Mouse (Mus musculus) gastrocnemius, postnatal 14 days (tissue): ENCODE measurements around the gene Tead1. TPM values are rescaled to one million over a fixed set of nuclear protein-coding genes. Genes with fewer than 3 reads are reported as not detected.
"Not testable (repeated sequence)": the region's sequence is repeated elsewhere in the genome, so short reads cannot be mapped to it uniquely, and the experiment has no call there.

ENCODE experiments used
- DNase-seq: peaks from one replicate; pipeline ENCODE4 v3.0.0; 2021; ENCODE audit warnings: mixed read lengths
- intact Hi-C: fragments of 180-260 bp; cut with DNase I; formaldehyde crosslinking; loops from one replicate; pipeline ENCODE4 v1.15.1; 2025; ENCODE audit warnings: low total_unique reads
- total RNA-seq, 2 experiments: library from RNA; stranded (reverse); gene quantifications; 2 replicates each; pipeline ENCODE4 v1.2.3; 2021

Tead1 gene
- total RNA-seq, 2 experiments from 2014 or later = 106 to 120 TPM

GRCm38 (mm10) chr7:112872435-112873196 lies 193.5 kb downstream of the Tead1 start:
- DNase-seq = peak; percentile 30
- intact Hi-C loops = no loop called here

- intact Hi-C loops = no loop called here
- DNase-seq = no peak
Observed at GRCm38 (mm10) chr7:112876128-112876527, 197.0 kb downstream of the Tead1 start.

DNA sequence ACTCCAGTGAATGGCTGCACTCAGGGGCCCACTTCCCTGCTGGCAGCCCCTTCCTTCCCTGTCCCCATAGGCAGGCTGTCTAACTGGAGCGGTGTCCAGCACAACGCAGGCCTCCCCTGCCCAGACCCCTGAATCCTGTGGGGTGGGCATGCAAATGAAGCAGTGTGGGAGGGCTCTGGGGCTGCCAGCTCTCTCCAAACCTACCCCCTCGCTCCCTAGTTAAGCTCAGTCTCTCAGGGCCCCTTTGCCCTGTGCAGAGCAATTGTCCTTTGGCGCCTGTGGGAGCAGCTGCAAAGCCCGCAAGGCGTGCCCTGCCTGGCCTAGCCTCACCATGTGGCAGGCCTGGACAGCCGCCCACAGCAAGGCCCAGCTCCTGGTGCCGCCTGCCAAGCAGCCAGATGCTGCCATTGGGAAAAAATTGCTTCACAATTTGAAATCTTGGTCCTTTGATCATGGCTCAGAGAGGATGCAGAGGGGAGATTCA lies 204.7 kb downstream of the Tead1 start:
- intact Hi-C loops = no loop called here

DNA sequence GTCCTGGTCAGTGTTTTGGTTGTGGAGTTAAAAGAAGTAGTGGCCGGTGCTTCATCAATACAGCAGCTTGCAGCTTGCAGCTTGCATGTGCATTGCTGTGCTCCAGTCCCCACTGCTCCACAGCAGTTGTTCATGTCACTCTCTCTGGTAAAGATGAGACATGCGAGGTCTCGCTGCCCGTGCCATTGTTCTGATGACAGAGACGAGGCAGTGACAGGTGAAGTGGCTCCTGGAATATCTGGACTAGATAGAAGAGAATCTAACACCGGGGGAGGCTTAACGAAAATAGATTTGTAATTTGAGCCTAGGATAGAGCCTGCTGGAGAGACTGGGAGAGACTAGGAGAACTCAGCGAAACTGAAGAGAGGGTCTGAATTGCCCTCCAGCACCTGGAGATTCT lies 206.4 kb downstream of the Tead1 start:
- intact Hi-C loops = no loop called here
- peak; percentile 30 for DNase-seq

More for the DNA sequence above, 204.7 kb downstream of the Tead1 start:
- peak; percentile 83 for DNase-seq

DNA sequence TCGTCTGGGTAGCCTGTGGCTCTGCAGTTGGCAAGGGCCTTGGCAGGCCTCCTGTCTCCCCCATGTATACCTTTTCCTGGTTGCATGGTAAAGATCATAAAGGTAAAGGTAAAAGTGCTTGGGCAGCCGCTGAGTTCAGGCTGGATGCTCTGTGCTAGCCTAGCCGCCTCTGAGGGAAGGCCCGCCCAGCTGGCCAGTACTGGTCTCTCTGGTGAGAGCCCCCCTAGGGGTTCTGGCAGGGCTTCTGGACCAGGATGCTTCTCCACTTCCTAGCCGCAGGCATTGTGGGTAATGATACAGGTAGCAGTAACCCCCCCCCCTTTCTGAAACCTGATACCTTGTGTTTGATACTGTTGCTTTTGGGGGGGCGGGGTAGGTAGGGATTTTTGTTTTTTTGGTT lies 212.8 kb downstream of the Tead1 start:
- DNase-seq = no peak
- intact Hi-C loops = no loop called here

DNA sequence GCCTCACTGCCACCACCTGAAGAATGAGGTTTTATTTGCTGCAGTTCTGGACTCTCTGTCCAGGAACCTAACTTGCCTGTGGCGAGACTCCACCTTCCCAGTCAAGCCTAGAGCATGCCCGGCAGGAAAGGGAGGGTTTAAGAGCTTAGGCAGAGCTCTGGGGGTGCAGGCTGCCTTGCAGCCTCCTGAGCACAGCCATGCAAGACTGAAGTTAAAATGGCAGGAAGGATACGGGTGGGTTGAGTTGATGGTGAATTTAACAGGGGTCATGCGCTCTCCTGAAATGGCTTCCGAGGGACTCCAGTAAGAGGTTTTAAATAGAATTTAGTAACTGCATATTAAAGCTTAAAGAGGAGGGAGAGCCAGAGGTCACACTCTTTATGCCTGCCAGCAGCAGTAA lies 213.5 kb downstream of the Tead1 start:
- DNase-seq = no peak
- intact Hi-C loops = no loop called here

DNA sequence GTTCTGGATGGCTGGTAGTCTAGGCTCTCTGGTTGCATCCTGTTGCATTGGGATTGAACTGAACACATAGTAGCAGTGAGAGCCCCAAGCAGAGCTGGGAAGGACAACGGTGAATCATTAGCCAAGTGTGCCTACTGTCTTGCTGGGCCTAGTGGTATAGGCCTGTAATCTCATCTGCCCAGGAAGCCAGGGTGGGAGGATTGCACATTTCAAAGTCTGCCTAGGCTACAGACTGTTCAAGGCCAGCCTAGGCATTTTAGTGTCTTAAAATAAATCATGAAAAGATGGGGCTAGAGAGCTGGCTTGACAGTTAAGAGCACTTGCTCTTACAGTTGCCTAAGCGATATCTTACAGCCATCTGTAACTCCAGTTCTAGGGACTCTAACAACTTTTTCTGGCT lies 217.2 kb downstream of the Tead1 start:
- no peak for DNase-seq
- intact Hi-C loops = no loop called here

GRCm38 (mm10) chr7:112901710-112902109 lies 222.6 kb downstream of the Tead1 start:
- intact Hi-C loops = no loop called here
- DNase-seq = no peak

DNA sequence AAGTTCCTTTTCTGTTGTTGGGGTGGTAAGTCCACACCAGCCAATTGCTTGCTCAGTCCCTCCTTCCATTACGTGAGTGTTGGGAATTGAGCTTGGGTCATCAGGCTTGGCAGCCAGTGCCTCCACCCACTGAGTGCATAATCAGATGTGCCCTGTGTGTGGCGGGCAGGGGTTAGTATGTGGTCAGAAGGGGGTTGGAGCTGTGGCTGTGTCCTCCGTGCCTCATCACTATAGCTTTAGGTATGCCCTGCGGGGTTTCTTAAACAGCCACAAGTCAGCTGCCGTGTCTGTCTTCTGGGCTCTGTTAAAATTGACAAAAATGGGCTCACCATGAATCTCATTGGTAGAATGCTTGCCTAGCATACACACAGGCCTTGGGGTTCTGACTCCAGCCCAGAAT lies 227.7 kb downstream of the Tead1 start:
- no peak for DNase-seq
- intact Hi-C loops = no loop called here

- no peak for DNase-seq
- intact Hi-C loops = no loop called here
Observed at GRCm38 (mm10) chr7:112907468-112907867, 228.3 kb downstream of the Tead1 start.

GRCm38 (mm10) chr7:112909164-112909563 lies 230.0 kb downstream of the Tead1 start:
- intact Hi-C loops = no loop called here

GRCm38 (mm10) chr7:112912969-112913368 lies 233.9 kb downstream of the Tead1 start:
- intact Hi-C loops = no loop called here
- DNase-seq = no peak

More at GRCm38 (mm10) chr7:112909164-112909563, 230.0 kb downstream of the Tead1 start:
- DNase-seq = no peak

DNA sequence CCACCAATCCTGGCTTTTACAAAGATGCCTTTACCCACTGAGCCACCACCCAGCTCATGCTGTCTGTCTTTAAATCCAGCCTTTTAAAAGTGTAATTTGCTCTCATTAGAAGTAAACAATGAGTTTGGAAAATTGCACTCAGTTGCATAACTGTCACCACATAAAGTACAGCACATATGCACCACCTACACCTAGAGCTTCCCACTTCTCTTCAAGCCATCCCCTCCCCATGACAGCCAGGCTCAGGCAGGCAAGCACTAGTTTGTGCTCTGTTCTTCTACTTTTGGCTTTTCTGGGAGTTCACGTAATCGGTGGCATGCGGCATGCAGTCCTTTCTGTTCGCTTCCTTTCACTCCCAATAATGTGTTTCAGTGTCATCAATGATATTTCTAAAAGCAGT lies 236.5 kb downstream of the Tead1 start:
- intact Hi-C loops = no loop called here
- no peak for DNase-seq

- DNase-seq = no peak
Observed at GRCm38 (mm10) chr7:112917613-112918278, 238.6 kb downstream of the Tead1 start.

GRCm38 (mm10) chr7:112918279-112918991 lies 239.3 kb downstream of the Tead1 start:
- DNase-seq = peak; percentile 65
- intact Hi-C loops = no loop called here

More at GRCm38 (mm10) chr7:112917613-112918278, 238.6 kb downstream of the Tead1 start:
- intact Hi-C loops = no loop called here

- peak; percentile 59 for DNase-seq
- intact Hi-C loops = loop anchor here (2.0 to 10.0 kb wide), 2 partner anchors 213 to 345 kb away; no protein-coding TSS in a partner anchor
Observed at GRCm38 (mm10) chr7:112919845-112920244, 240.7 kb downstream of the Tead1 start.

DNA sequence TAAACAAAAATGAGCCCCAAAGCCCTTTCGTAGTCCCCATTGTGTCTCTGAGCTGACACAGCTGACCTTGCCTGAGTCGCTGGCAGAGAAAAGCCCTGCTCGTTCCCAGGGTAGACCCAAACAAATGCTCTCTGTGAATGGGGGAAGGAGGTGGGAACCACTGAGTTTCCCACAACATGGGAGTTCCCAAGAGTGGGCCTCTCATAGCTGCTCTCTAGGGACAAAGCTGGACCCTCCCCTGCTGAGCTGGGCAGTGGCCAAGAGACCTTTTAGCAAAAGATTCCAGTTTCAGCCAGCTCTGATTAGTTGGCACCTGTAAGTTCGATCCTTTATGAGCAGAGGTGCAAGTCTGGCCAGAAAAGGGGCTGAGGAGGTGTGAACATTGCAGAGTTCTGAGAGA lies 243.7 kb downstream of the Tead1 start:
- intact Hi-C loops = loop anchor here (10.0 kb wide), 1 partner anchor 342 kb away; no protein-coding TSS in a partner anchor
- no peak for DNase-seq

GRCm38 (mm10) chr7:112923712-112924111 lies 244.6 kb downstream of the Tead1 start:
- DNase-seq = no peak
- intact Hi-C loops = loop anchor here (10.0 kb wide), 1 partner anchor 341 kb away; no protein-coding TSS in a partner anchor

DNA sequence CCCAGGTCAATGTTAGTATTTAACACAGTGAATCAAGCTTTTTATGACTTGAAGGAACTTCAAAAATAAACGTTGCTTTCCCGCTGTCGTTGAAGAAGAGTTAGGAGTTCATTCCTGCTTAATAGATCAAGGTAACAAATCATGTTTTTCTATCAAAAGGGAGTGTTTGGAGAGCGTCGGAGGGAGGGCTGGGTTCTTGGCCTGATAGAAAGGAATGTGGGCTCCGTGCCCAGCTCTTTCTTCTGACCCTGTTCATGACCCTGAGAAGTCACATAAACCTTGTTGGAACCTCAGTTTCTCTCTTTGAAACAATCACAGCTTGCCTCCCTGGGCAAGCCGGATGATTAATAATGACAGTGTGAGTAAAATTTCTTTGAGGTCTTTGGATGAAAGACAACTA lies 251.6 kb downstream of the Tead1 start:
- no peak for DNase-seq
- intact Hi-C loops = no loop called here

DNA sequence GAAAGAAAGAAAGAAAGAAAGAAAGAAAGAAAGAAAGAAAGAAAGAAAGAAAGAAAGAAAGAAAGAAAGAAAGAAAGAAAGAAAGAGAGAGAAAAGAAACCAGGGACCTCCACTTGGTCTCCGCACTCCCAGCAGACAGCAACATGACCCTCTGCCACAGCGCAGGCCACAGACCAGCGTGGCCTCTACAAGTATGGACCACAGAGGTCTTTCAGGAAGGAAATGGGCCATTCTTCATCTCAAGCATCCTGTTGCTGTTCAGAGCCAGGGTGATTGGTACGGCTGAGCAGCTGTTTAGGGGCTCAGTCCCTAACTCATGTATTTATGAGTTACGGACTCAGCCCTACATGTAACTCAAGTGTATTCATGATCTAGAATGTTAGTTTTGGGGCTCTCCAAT lies 256.8 kb downstream of the Tead1 start:
- not testable (repeated sequence) for DNase-seq

More for the DNA sequence above, 256.8 kb downstream of the Tead1 start:
- intact Hi-C loops = not testable (repeated sequence)
